Mouse (Mus musculus) myocyte (in vitro differentiated cells): ENCODE measurements at regions not wholly inside any gene's neighbourhood (a gene's known extent, or its start where the extent isn't known, plus 50 kb on each side); places are given as distances from the start of the nearest gene placed in this dataset.

ENCODE experiments used
- MAX ChIP-seq: IDR thresholded peaks from one replicate; pipeline ENCODE4 v1.6.1; 2011; ENCODE audit warnings: low read depth, mild to moderate bottlenecking, control low read depth
- POLR2A ChIP-seq: IDR thresholded peaks from one replicate; pipeline ENCODE4 v1.6.1; 2011; ENCODE audit warnings: low read depth, mild to moderate bottlenecking, control low read depth, moderate library complexity; ENCODE audit not compliant: insufficient read length
- SRF ChIP-seq: IDR thresholded peaks from one replicate; pipeline ENCODE4 v1.6.1; 2011; ENCODE audit warnings: low read depth; ENCODE audit not compliant: control insufficient read depth, insufficient read length
- TCF3 ChIP-seq: IDR thresholded peaks from one replicate; pipeline ENCODE4 v1.6.1; 2011; ENCODE audit warnings: low read depth, control low read depth; ENCODE audit not compliant: insufficient read length
- USF1 ChIP-seq: IDR thresholded peaks from one replicate; pipeline ENCODE4 v1.6.1; 2011; ENCODE audit warnings: low read depth, mild to moderate bottlenecking, control low read depth, moderate library complexity

DNA sequence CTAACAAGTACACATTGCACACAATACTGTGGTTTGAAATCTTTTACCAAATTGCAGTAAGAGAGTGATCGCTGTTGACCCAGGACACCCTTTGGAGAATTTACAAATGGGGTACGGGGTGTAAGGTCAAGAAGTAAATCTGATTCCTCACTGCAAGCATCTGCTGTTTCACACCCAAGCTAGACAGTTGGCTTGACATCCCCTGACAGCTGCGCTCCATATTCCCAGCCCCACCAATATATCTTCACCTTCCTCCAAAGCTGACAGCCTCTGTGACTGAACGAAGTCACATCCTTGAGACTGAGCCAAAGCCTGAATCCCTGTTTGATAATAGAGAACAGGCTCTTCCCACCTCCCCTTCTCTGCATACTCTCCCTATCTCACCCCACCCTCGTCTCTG is 98.5 kb upstream of the Pirt start:
- TF ChIP-seq SRF (no peak), MAX (no peak), TCF3 (no peak), POLR2A (no peak), USF1 (no peak)
